Mouse (Mus musculus): ENCODE results near the gene Pgm2l1. TPM values are rescaled to one million over a fixed set of nuclear protein-coding genes. Genes with fewer than 3 reads are reported as not detected.

Gene Pgm2l1
- polyA plus RNA-seq, 1 experiment: 6.4 TPM

GRCm38 (mm10) chr7:100187601-100188000, 39.6 kb upstream of the Pgm2l1 start:
- no peak overlapping the region for H3K27ac ChIP-seq (ENCODE audit: control insufficient read depth, insufficient read depth, low read depth, low read length, poor library complexity)
- WGBS: 18% methylated on average over 7 of the region's 7 CpGs
- no peak for TF ChIP-seq POLR2A (IDR thresholded peaks at IDR 0.05; ENCODE audit: borderline replicate concordance, control insufficient read depth, low read depth, low read length)
- TF ChIP-seq CTCF (IDR thresholded peaks at IDR 0.05; ENCODE audit: control insufficient read depth, insufficient read depth, low read length): peak; percentile 76
- no peak overlapping the region for H3K4me3 ChIP-seq (replicated peaks; ENCODE audit: control insufficient read depth, low read depth, low read length)
- H3K4me1 ChIP-seq (ENCODE audit: control insufficient read depth, insufficient read depth, low read length): no peaks in the 10 kb centered on the region; the same call in 1 of the 2 replicates

GRCm38 (mm10) chr7:100190167-100190566, 37.0 kb upstream of the Pgm2l1 start:
- 72% methylated on average over 4 of the region's 4 CpGs for WGBS
- no peak for TF ChIP-seq CTCF (IDR thresholded peaks at IDR 0.05; ENCODE audit: control insufficient read depth, insufficient read depth, low read length)
- no peak for TF ChIP-seq POLR2A (IDR thresholded peaks at IDR 0.05; ENCODE audit: borderline replicate concordance, control insufficient read depth, low read depth, low read length)
- no peak overlapping the region for H3K27ac ChIP-seq (ENCODE audit: control insufficient read depth, insufficient read depth, low read depth, low read length, poor library complexity)
- H3K4me3 ChIP-seq (replicated peaks; ENCODE audit: control insufficient read depth, low read depth, low read length): no peak overlapping the region
- H3K4me1 ChIP-seq (ENCODE audit: control insufficient read depth, insufficient read depth, low read length): no peaks in the 10 kb centered on the region; the same call in 1 of the 2 replicates

- no peak overlapping the region for H3K27ac ChIP-seq (ENCODE audit: control insufficient read depth, insufficient read depth, low read depth, low read length, poor library complexity)
- WGBS: under 1% methylated on average over 4 of the region's 4 CpGs
- no peak overlapping the region for H3K4me3 ChIP-seq (replicated peaks; ENCODE audit: control insufficient read depth, low read depth, low read length)
- peak; percentile 78 for TF ChIP-seq CTCF (IDR thresholded peaks at IDR 0.05; ENCODE audit: control insufficient read depth, insufficient read depth, low read length)
- no peak for TF ChIP-seq POLR2A (IDR thresholded peaks at IDR 0.05; ENCODE audit: borderline replicate concordance, control insufficient read depth, low read depth, low read length)
- no peaks in the 10 kb centered on the region for H3K4me1 ChIP-seq (ENCODE audit: control insufficient read depth, insufficient read depth, low read length)
These were observed 36.4 kb upstream of the Pgm2l1 start for GRCm38 (mm10) chr7:100190778-100191177.

GRCm38 (mm10) chr7:100201191-100201590, 26.0 kb upstream of the Pgm2l1 start:
- 87% methylated on average over 3 of the region's 3 CpGs for WGBS
- no peak for TF ChIP-seq CTCF (IDR thresholded peaks at IDR 0.05; ENCODE audit: control insufficient read depth, insufficient read depth, low read length)
- TF ChIP-seq POLR2A (IDR thresholded peaks at IDR 0.05; ENCODE audit: borderline replicate concordance, control insufficient read depth, low read depth, low read length): no peak
- Histone ChIP-seq H3K27ac (ENCODE audit: control insufficient read depth, insufficient read depth, low read depth, low read length, poor library complexity) (no peak overlapping the region), H3K4me3 (replicated peaks; ENCODE audit: control insufficient read depth, low read depth, low read length) (no peak overlapping the region), H3K4me1 (ENCODE audit: control insufficient read depth, insufficient read depth, low read length) (no peaks in the 10 kb centered on the region)

- TF ChIP-seq CTCF (IDR thresholded peaks at IDR 0.05; ENCODE audit: control insufficient read depth, insufficient read depth, low read length) (no peak), POLR2A (IDR thresholded peaks at IDR 0.05; ENCODE audit: borderline replicate concordance, control insufficient read depth, low read depth, low read length) (no peak)
- Histone ChIP-seq H3K27ac (ENCODE audit: control insufficient read depth, insufficient read depth, low read depth, low read length, poor library complexity) (no peak overlapping the region), H3K4me1 (ENCODE audit: control insufficient read depth, insufficient read depth, low read length) (peaks cover 4% of the 10 kb centered on the region; the same call in 1 of the 2 replicates), H3K4me3 (replicated peaks; ENCODE audit: control insufficient read depth, low read depth, low read length) (no peak overlapping the region)
- WGBS: 47% methylated on average over 3 of the region's 3 CpGs
These were observed 23.6 kb upstream of the Pgm2l1 start for GRCm38 (mm10) chr7:100203616-100204015.

- 79% methylated on average over 6 of the region's 6 CpGs for WGBS
- no peak for TF ChIP-seq POLR2A (IDR thresholded peaks at IDR 0.05; ENCODE audit: borderline replicate concordance, control insufficient read depth, low read depth, low read length)
- TF ChIP-seq CTCF (IDR thresholded peaks at IDR 0.05; ENCODE audit: control insufficient read depth, insufficient read depth, low read length): no peak
- peaks cover 4% of the 10 kb centered on the region; the same call in 1 of the 2 replicates for H3K4me1 ChIP-seq (ENCODE audit: control insufficient read depth, insufficient read depth, low read length)
- no peak overlapping the region for H3K4me3 ChIP-seq (replicated peaks; ENCODE audit: control insufficient read depth, low read depth, low read length)
- no peak overlapping the region for H3K27ac ChIP-seq (ENCODE audit: control insufficient read depth, insufficient read depth, low read depth, low read length, poor library complexity)
These were observed 22.3 kb upstream of the Pgm2l1 start for GRCm38 (mm10) chr7:100204871-100205270.

- Histone ChIP-seq H3K4me3 (replicated peaks; ENCODE audit: control insufficient read depth, low read depth, low read length) (no peak overlapping the region), H3K27ac (ENCODE audit: control insufficient read depth, insufficient read depth, low read depth, low read length, poor library complexity) (no peak overlapping the region), H3K4me1 (ENCODE audit: control insufficient read depth, insufficient read depth, low read length) (peaks cover 4% of the 10 kb centered on the region; the same call in 1 of the 2 replicates)
- TF ChIP-seq POLR2A (IDR thresholded peaks at IDR 0.05; ENCODE audit: borderline replicate concordance, control insufficient read depth, low read depth, low read length) (no peak), CTCF (IDR thresholded peaks at IDR 0.05; ENCODE audit: control insufficient read depth, insufficient read depth, low read length) (no peak)
- WGBS: 83% methylated on average over 2 of the region's 2 CpGs
These were observed 21.1 kb upstream of the Pgm2l1 start for GRCm38 (mm10) chr7:100206144-100206543.

- Histone ChIP-seq H3K4me1 (ENCODE audit: control insufficient read depth, insufficient read depth, low read length) (peaks cover 4% of the 10 kb centered on the region), H3K27ac (ENCODE audit: control insufficient read depth, insufficient read depth, low read depth, low read length, poor library complexity) (no peak overlapping the region), H3K4me3 (replicated peaks; ENCODE audit: control insufficient read depth, low read depth, low read length) (no peak overlapping the region)
- TF ChIP-seq CTCF (IDR thresholded peaks at IDR 0.05; ENCODE audit: control insufficient read depth, insufficient read depth, low read length) (no peak), POLR2A (IDR thresholded peaks at IDR 0.05; ENCODE audit: borderline replicate concordance, control insufficient read depth, low read depth, low read length) (no peak)
These were observed 19.3 kb upstream of the Pgm2l1 start for GRCm38 (mm10) chr7:100207886-100208285.

- no peaks in the 10 kb centered on the region; the same call in none of the 2 replicates for H3K4me1 ChIP-seq (ENCODE audit: control insufficient read depth, insufficient read depth, low read length)
- H3K4me3 ChIP-seq (replicated peaks; ENCODE audit: control insufficient read depth, low read depth, low read length): no peak overlapping the region
- 90% methylated on average over 4 of the region's 4 CpGs for WGBS
- H3K27ac ChIP-seq (ENCODE audit: control insufficient read depth, insufficient read depth, low read depth, low read length, poor library complexity): no peak overlapping the region
- TF ChIP-seq CTCF (IDR thresholded peaks at IDR 0.05; ENCODE audit: control insufficient read depth, insufficient read depth, low read length): no peak
- no peak for TF ChIP-seq POLR2A (IDR thresholded peaks at IDR 0.05; ENCODE audit: borderline replicate concordance, control insufficient read depth, low read depth, low read length)
These were observed 12.9 kb upstream of the Pgm2l1 start for GRCm38 (mm10) chr7:100214310-100214709.
